Mouse (Mus musculus) limb, embryonic 14.5 days (tissue): Measurements from ENCODE around the gene Onecut3. TPM values are rescaled to one million over a fixed set of nuclear protein-coding genes. Genes with fewer than 3 reads are reported as not detected.

Experiments
- ATAC-seq: fragments of 200-750 bp; cut with Nextera tagmentation; 2 replicates; pipeline ENCODE4 v1.8.0; 2017; ENCODE audit warnings: low read depth, moderate number of reproducible peaks, moderate TSS enrichment; ENCODE audit not compliant: low FRiP score
- DNase-seq: peaks from one replicate; pipeline ENCODE4 v3.0.0-alpha.2; 2015; ENCODE audit warnings: low spot score
- H3K27ac ChIP-seq: fragments of 300-500 bp; sonication (generic); replicated peaks from 2 replicates; pipeline ENCODE4 v1.5.1; 2014; ENCODE audit warnings: low read depth, mild to moderate bottlenecking, low read length, moderate library complexity, mixed read lengths
- H3K27me3 ChIP-seq: fragments of 300-500 bp; sonication (generic); 2 replicates; pipeline ENCODE4 v1.6.1; 2014; ENCODE audit warnings: low read length, mixed read lengths; ENCODE audit not compliant: control insufficient read depth, insufficient read depth
- H3K36me3 ChIP-seq: fragments of 300-500 bp; sonication (generic); 2 replicates; pipeline ENCODE4 v1.6.1; 2014; ENCODE audit warnings: mild to moderate bottlenecking, low read length, moderate library complexity, mixed read lengths; ENCODE audit not compliant: control insufficient read depth, insufficient read depth
- H3K4me1 ChIP-seq: fragments of 300-500 bp; sonication (generic); 2 replicates; pipeline ENCODE4 v1.6.1; 2014; ENCODE audit warnings: antibody characterized with exemption, low read length, mixed read lengths; ENCODE audit not compliant: control insufficient read depth, insufficient read depth
- H3K4me2 ChIP-seq: fragments of 300-500 bp; sonication (generic); replicated peaks from 2 replicates; pipeline ENCODE4 v1.6.1; 2014; ENCODE audit warnings: low read depth, mild to moderate bottlenecking, low read length, moderate library complexity; ENCODE audit not compliant: severe bottlenecking
- H3K4me3 ChIP-seq: fragments of 300-500 bp; sonication (generic); replicated peaks from 2 replicates; pipeline ENCODE4 v1.5.1; 2014; ENCODE audit warnings: low read length
- H3K9ac ChIP-seq: fragments of 300-500 bp; sonication (generic); 2 replicates; pipeline ENCODE4 v1.6.1; 2014; ENCODE audit warnings: mild to moderate bottlenecking, low read depth, low read length, moderate library complexity; ENCODE audit not compliant: severe bottlenecking
- H3K9me3 ChIP-seq: fragments of 300-500 bp; sonication (generic); 2 replicates; pipeline ENCODE4 v1.6.1; 2016; ENCODE audit warnings: low read length; ENCODE audit not compliant: control insufficient read depth
- POLR2A ChIP-seq: fragments of 200-500 bp; IDR thresholded peaks from 2 replicates; pipeline ENCODE4 v1.8.0; 2012; ENCODE audit warnings: inconsistent platforms, mild to moderate bottlenecking, moderate library complexity, borderline replicate concordance; ENCODE audit not compliant: insufficient read depth, insufficient read length; ENCODE audit errors: extremely low read depth
- WGBS: fragments of 180-500 bp; shearing (Covaris S2); extraction: QIAGEN DNeasy Blood & Tissue Kit; methylation state at CpG from one replicate; pipeline ENCODE4 v1.1.7; 2014; 5-methylcytosine and 5-hydroxymethylcytosine counted together
- polyA plus RNA-seq, 2 experiments: library from polyadenylated mRNA; depleted of rRNA in 1 of 2; stranded (reverse) in 1 of 2; unstranded in 1 of 2; fragments of >200 nt; fragmentation: Nextera tagmentation in 1 of 2; extraction: Ambion mirVana in 1 of 2; gene quantifications; 2 replicates each; pipeline versions ENCODE4 v1.2.1 to v1.2.3; 2012 to 2014

Gene Onecut3
- polyA plus RNA-seq, 2 experiments: 0.01 TPM; not detected in 1

DNA sequence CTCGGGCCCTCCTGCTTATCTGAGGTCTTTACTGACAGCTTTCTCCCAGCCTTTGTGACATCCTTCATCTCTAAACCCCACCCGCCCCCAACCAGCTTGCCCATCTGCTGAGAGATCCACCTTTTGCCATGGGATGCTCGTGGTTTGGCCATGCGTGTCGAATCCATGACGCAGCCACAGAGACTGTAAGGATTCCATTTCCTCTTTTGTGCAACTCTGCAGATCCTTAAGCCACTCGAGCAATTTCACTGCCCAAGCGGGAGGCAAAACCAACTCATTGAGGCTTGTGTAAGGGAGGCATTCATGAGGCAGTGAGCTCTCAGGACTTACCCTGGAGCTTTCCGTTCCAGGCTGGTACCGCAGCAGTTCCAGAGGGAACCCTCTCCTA is 15.6 kb downstream of the Onecut3 start:
- no peak for ATAC-seq
- H3K4me2 ChIP-seq: no peak overlapping the region
- no peak for DNase-seq
- no peak for TF ChIP-seq POLR2A
- no peak overlapping the region for H3K27ac ChIP-seq
- H3K9ac ChIP-seq: 0 out of 2 replicates have a peak overlapping the region, but pooled peaks have one; percentile 12
- no peak overlapping the region for H3K4me3 ChIP-seq
- peaks cover 54% of the 10 kb centered on the region for H3K27me3 ChIP-seq
- peaks cover 3% of the 10 kb centered on the region; the same call in 1 of the 2 replicates for H3K4me1 ChIP-seq
- no peaks in the 10 kb centered on the region for H3K9me3 ChIP-seq
- 56% methylated on average over 10 of the region's 10 CpGs for WGBS
- no peaks in the 10 kb centered on the region for H3K36me3 ChIP-seq

DNA sequence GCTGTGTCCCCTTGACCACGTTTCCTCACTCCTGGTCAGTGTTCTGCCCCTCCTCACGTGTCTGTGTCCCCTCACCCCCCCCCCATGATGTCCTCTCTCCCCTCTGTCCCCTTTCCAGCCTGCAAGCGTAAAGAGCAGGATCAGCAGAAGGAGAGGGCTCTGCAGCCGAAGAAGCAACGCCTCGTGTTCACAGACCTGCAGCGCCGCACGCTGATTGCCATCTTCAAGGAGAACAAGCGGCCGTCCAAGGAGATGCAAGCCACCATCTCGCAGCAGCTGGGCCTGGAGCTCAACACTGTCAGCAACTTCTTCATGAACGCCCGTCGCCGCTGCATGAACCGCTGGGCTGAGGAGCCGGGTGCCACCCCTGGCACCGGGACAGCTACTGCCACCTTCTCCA is 19.1 kb downstream of the Onecut3 start:
- Histone ChIP-seq H3K4me2 (0 out of 2 replicates have a peak overlapping the region, but pooled peaks have one; percentile 17), H3K36me3 (no peaks in the 10 kb centered on the region), H3K9me3 (no peaks in the 10 kb centered on the region), H3K4me3 (no peak overlapping the region), H3K27ac (no peak overlapping the region), H3K9ac (0 out of 2 replicates have a peak overlapping the region, but pooled peaks have one; percentile 28), H3K27me3 (peaks cover 45% of the 10 kb centered on the region), H3K4me1 (peaks cover 3% of the 10 kb centered on the region; the same call in 1 of the 2 replicates)
- no peak for TF ChIP-seq POLR2A
- WGBS: 6% methylated on average over 19 of the region's 19 CpGs
- DNase-seq (no peak), ATAC-seq (no peak)

DNA sequence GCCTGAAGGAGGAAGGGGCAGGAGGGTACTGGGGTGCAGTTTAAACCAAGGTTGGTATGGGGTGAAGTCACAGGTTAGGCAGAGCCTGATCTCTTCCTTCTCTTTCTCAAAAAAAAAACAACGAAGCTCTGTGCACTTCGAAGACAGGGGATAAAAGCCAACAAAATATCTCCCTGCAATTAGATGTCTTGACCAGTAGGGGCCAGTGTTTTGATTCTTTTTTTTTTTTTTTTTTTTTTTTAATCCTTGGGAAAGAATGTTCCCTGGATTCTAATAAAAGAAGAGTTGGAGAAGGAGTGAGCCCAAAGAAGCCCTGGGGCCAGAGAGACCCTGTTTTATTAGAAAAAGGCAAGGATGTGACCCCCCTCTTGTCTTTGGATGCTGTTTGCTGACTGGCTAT is 24.7 kb downstream of the Onecut3 start:
- WGBS: 78% methylated on average over 2 of the region's 2 CpGs
- no peak overlapping the region for H3K27ac ChIP-seq
- no peak overlapping the region for H3K4me2 ChIP-seq
- ATAC-seq: no peak
- no peak for TF ChIP-seq POLR2A
- H3K36me3 ChIP-seq: no peaks in the 10 kb centered on the region
- H3K4me3 ChIP-seq: no peak overlapping the region
- H3K4me1 ChIP-seq: no peaks in the 10 kb centered on the region
- H3K9me3 ChIP-seq: no peaks in the 10 kb centered on the region
- H3K9ac ChIP-seq: no peak overlapping the region
- no peak for DNase-seq
- peaks cover 15% of the 10 kb centered on the region for H3K27me3 ChIP-seq

DNA sequence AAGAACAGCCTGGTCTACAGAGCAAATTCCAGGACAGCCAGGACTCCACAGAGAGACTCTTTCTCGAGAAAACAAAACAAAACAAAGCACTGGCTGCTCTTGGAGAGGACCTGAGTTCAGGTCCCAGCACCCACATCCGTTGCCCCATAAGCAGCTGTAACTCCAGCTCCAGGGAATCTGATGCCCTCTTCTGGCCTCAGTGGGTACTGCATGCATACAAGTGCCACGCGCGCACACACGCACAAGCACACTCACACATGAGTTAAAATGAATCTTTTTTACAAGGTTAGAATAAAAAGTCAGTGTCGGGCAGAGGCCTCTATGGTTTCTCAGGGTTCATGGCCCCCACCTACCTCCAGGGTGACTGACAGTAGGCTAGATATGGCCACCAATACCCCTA is 28.7 kb downstream of the Onecut3 start:
- 91% methylated on average over 7 of the region's 7 CpGs for WGBS

DNA sequence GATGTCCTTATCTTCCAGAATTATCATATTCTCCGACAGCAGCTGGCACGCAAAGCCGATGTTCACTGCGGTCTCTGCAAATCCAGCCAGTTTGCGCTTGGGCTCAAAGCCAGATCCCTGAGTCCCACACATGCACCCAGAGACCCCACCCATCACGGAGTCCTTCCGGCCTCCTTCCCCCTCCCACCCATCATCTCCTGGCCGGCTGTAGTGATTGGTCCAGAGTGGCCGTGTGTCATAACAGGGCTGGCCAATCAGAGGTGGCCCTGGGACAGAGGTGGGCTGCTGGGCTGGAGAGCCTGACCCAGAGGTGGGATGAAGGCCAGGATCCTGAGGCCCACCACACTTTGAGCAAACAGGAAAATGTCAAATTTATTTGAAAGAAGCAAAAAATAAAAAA is 31.5 kb downstream of the Onecut3 start:
- no peak overlapping the region for H3K4me3 ChIP-seq

More for the DNA sequence above, 28.7 kb downstream of the Onecut3 start:
- Histone ChIP-seq H3K4me2 (no peak overlapping the region), H3K4me3 (no peak overlapping the region), H3K9me3 (no peaks in the 10 kb centered on the region), H3K9ac (no peak overlapping the region), H3K36me3 (no peaks in the 10 kb centered on the region), H3K27ac (no peak overlapping the region), H3K27me3 (no peaks in the 10 kb centered on the region), H3K4me1 (no peaks in the 10 kb centered on the region)
- no peak for TF ChIP-seq POLR2A
- DNase-seq (no peak), ATAC-seq (no peak)

DNA sequence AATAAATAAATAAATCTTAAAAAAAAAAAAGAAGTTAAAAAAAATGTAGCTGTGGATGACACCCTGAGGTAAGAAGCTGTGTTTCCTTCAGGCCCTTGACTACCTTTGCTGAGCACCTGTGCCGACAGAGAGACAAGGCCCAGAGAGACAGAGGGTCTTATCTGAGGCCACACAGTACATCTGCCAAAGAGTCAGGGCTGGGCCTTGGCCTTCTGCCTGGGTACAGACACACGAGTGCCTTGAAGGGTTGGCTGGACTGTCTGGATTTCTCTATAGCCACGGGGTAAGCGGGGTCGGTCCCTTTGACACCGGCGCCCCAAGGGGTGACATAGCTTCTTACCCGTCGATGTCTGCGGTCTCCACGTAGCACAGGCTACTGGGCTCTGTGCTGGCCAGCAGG is 38.1 kb downstream of the Onecut3 start:
- WGBS: 87% methylated on average over 11 of the region's 11 CpGs
- no peaks in the 10 kb centered on the region for H3K4me1 ChIP-seq
- no peak for DNase-seq
- no peaks in the 10 kb centered on the region for H3K9me3 ChIP-seq
- H3K4me3 ChIP-seq: no peak overlapping the region
- no peak overlapping the region for H3K4me2 ChIP-seq
- ATAC-seq: no peak
- TF ChIP-seq POLR2A: no peak
- H3K36me3 ChIP-seq: no peaks in the 10 kb centered on the region
- peaks cover 28% of the 10 kb centered on the region; the same call in 1 of the 2 replicates for H3K27me3 ChIP-seq
- no peak overlapping the region for H3K9ac ChIP-seq
- H3K27ac ChIP-seq: no peak overlapping the region

More for the DNA sequence above, 31.5 kb downstream of the Onecut3 start:
- 28% methylated on average over 9 of the region's 9 CpGs for WGBS
- H3K9ac ChIP-seq: no peak overlapping the region
- ATAC-seq (peak; percentile 75), DNase-seq (peak; percentile 21)
- no peaks in the 10 kb centered on the region for H3K27me3 ChIP-seq
- no peaks in the 10 kb centered on the region for H3K4me1 ChIP-seq
- TF ChIP-seq POLR2A: no peak
- no peaks in the 10 kb centered on the region for H3K36me3 ChIP-seq
- H3K9me3 ChIP-seq: no peaks in the 10 kb centered on the region
- H3K4me2 ChIP-seq: 0 out of 2 replicates have a peak overlapping the region, but pooled peaks have one; percentile 27
- H3K27ac ChIP-seq: no peak overlapping the region
